Mouse (Mus musculus) T-helper 2 cell (primary cell): ENCODE measurements around the gene Trpm6.

ENCODE experiments used
- in situ Hi-C: fragments of 300-600 bp; cut with MboI, MseI; formaldehyde crosslinking; loops from one replicate; pipeline ENCODE4 v1.15.1; 2025; ENCODE audit warnings: high pct_unique_total_duplicates

Gene Trpm6

DNA sequence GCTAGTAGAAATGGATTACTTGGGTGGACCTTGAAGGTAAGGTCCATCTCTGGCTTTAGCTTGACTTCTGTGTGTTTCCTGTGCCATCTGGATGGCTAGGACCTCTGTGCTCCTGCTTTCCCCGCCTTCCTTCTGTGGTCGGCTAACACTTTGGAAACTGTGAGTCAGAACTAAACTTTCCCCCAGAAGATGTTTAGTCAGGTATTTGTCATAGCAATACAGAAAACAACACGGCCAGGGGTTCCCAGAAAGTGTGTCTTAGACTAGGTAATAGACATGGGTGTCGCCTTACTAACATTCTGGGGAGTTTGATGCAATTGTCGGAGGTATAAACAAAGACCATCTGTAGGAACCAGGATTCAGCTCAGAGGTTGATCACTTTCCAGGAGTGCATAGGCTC is 16.6 kb downstream of the Trpm6 start:
- in situ Hi-C loops, result no loop called here

DNA sequence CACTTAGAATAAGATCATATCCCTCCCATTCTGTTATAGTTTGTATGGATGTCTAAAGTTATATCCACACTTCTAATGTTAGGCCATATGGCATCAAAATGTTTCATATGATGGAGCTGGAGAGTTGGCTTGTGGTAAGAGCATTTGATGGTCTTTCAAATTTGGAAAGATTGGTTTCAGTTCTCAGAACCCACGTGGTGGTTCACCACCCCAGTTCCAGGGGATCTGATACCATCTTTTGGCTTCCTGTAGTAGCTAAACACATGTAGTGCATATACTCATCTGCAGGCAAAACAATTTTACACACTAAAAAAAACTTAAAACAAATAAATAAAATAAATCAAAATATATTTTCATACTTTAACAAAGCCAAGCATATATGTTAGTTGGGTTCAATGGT is 21.3 kb downstream of the Trpm6 start:
- in situ Hi-C loops, result loop anchor here (5.0 kb wide), 1 partner anchor 34 kb away; no protein-coding TSS in a partner anchor

DNA sequence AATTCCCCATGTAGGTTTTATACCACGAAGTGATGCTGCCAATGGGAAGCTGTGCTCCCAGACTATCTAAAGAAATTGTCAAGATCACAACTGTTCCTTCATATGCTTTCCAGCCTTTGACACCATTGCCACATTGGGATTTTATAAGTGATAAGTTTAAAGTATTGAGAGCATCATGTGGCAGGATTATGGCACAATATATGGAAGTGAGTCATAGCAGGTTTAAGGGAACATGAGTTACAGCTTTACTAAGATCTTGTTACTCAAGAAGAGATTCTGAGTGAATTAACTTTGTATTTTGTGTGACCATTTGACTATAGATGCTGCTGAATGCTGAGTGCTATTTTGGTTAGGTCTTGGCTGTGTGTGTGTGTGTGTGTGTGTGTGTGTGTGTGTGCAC is 21.8 kb downstream of the Trpm6 start:
- in situ Hi-C loops, result loop anchor here (5.0 kb wide), 1 partner anchor 34 kb away; no protein-coding TSS in a partner anchor

DNA sequence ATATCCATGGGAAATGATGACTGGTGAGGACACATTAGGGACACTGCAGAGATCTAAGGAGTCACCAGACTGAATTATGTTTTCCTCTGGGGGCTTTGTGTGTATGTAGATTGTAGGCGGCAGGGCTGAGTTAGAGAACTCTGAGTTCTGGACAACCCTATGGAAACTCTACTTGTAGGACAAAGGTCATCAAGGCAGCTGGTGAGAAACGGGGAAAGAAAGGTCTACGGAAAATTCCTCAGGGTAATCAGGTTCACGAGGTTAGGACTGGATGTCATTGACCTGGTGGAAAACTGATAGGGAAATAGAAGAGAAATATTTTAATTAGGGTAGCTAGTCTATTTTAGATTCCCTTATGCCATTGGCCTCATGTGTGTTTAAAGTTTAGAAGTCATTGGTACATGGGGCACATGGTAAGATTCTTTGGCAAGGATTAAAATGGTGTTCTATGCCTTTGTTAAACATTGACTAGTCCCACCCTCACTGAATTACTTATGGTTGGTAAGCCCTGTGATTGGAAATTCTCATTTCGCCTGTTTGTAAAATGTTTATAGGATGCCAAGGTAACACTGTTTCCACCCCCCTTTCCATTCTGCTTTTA is 23.2 kb downstream of the Trpm6 start:
- in situ Hi-C loops, result loop anchor here (5.0 kb wide), 1 partner anchor 36 kb away; no protein-coding TSS in a partner anchor

DNA sequence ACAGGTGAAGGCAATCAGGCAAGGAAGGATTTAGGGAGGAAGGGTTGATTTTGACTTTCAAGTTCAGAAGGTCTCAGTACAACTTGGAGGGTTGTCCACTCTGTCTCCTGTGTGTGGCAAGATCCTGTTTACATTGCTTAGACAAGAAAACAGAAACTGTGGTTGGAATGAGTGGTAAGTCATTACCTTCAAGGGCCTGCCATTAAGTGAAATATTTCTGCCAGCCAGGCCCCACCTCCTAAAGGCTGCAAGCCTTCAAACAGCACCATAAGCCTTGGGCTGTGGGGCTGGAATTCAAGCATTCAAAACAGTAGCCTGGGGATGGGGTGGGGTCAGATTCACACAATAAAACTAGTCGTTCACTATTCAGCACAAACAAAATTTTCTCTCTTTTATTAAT is 24.3 kb downstream of the Trpm6 start:
- in situ Hi-C loops, result loop anchor here (5.0 kb wide), 1 partner anchor 37 kb away; no protein-coding TSS in a partner anchor

DNA sequence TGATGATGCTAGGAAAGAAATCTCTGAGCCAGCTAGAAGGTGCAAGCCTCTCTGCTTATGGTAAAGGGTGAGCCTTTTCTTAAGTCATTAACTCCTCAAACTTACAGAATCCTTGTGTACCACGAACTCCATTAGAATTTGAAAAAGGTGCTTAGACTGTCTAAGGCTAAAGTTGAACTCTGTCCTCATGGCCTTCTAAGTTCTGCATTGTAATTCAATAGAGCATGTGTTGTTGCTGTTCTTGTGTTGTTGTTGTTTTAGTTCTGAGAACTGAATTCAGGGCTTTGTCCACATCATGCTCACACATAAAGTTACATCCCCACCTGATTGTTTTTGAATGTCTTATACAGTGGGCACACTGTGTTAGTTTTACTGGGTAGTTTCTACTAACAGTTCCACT is 49.9 kb downstream of the Trpm6 start:
- in situ Hi-C loops, result no loop called here

DNA sequence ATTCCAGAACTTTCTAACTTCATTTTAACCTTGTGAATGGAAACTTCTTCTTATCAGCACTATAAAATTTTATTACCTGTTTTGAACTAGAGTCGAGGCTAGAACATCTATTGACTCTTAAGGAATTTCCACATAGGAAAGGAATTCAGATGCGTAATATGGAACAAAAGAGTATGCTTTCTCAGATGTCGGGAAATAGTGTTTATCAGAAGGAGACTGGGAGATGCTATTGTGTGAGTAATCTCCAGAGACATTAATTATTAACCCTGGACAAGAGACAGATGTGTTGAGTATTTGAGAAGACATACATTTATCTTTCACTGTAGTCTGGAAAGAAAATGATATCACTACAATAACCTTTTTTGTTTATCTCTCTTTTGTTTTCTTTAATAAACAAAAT is 61.5 kb downstream of the Trpm6 start:
- in situ Hi-C loops, result no loop called here

DNA sequence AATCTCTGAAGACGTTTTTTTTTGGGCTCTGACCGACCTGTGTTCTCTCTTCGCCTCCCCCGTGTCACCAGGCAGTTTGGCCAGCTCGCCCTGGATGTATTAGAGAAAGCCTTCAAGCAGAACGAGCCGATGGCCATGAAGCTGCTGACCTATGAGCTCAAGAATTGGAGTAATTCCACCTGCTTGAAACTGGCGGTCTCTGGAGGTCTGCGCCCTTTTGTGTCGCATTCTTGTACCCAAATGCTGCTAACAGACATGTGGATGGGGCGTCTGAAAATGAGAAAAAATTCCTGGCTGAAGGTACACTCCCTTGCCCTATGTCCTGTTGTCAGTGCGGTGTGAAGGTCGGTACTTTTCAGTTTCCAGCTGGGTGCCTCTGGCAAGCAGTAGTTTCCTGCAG is 65.4 kb downstream of the Trpm6 start:
- in situ Hi-C loops, result no loop called here

DNA sequence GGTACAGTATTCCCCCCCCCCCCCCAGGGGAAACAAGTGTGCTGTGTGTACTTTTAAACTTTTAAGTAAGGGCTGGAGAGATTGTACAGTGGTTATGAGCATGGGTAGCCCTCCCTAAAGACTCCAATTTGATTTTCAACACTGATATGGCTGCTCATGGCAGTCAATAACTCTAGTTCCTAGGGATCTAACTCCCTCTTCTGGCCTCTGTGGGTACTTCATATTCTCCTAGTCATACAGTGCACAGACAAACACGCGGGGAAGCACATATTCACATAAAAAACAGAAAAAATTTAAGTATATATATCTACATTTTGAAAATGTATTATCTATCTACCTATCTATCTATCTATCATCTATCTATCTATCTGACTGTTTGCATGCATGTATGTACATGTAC is 67.6 kb downstream of the Trpm6 start:
- in situ Hi-C loops, result no loop called here

DNA sequence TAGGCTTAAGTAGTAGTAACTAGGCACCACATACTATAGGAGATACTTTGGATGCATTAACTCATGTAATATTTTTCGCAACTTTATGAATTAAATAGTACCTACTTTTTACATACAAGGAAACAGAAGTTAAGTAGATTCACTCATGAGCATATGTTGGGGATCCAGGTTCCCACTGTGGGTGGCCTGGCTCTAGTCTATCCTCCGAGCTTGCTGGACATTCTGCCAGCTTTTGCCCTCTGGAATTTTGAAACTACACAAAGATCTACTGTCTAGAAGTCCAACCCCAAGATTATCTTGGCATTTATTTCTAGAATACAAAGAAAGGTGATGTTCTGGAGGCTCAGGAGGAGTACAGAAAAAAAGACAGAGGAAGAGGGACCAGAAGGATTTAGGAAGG is 78.8 kb downstream of the Trpm6 start:
- in situ Hi-C loops, result loop anchor here (25.0 kb wide), 1 partner anchor 1716 kb away; no protein-coding TSS in a partner anchor

DNA sequence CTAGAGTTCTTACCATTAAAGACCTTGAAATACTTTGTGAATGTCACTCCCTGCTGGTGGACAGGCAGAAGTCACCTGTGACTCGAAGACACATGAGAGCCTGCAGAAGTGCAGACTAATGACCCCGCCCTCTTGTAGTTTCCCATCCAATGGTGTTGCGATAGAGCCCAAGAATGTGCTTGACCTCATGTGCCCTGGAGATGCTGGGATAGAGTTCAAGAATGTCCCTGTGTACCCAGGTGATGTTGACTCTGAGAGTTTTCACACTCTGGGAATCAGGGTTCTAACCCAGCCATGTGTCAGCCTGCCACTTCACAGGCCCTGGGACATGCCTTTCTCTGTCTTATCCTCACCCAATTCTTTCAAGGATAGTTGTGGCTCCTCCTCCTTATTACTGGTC is 81.4 kb downstream of the Trpm6 start:
- in situ Hi-C loops, result loop anchor here (5.0 to 25.0 kb wide), 3 partner anchors 106 to 1719 kb away; no protein-coding TSS in a partner anchor

DNA sequence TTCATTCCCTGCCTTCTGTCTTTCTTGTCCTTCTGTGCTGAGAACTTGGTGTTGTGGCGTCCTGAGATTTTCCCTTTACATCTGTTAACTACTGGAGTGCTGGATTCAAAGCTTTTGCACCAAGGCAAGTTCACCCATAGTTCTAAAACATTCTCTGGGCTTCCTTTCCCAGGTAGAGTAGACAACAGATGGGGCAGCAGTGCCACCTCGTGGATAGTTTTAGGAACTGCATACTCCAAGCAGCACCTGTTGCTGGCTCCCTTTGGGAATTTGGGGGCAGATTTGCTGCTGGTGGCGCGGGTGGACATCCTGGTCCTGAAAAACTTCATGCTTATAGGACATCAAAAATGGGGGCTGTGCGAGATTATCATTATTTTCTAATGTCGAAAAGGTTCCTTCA is 85.2 kb downstream of the Trpm6 start:
- in situ Hi-C loops, result loop anchor here (5.0 to 25.0 kb wide), 3 partner anchors 110 to 1723 kb away; no protein-coding TSS in a partner anchor

DNA sequence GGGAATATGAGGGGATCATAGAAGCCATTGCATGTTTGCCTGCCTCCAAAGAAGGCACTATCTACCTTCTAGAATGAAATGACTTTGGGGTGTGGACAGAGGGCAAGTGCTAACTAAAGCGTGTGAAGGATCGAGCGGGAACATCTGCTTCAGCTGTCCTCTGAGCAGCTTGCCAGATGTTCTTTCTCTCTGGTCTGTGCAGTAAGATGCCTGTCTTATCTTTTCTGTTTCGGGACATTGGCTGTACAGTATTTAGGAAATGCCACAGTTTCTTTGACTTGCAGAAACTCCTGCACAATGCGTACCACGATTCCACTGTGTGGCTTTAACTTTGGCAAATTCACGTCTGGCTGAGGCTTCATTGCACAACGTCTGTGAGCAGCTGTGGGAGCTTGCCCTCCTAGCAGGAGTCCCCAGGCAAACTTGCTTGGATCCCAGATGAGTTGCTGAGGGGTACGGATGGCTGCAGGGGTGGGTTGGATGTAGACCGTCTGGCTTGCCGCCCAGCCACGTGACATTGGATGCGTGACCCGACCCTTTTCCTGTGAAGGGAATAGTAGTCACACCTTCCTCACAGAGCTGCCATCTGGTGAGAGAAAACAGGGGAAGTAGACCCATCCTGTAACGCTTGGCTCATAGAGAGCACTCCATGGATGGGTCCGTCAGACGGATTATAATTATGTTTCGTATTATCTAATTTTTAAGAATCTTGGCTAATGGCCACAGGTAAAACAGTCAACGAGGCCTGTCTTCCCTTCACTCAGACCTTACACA is 92.2 kb downstream of the Trpm6 start:
- in situ Hi-C loops, result loop anchor here (5.0 to 25.0 kb wide), 2 partner anchors 60 to 1730 kb away; no protein-coding TSS in a partner anchor

DNA sequence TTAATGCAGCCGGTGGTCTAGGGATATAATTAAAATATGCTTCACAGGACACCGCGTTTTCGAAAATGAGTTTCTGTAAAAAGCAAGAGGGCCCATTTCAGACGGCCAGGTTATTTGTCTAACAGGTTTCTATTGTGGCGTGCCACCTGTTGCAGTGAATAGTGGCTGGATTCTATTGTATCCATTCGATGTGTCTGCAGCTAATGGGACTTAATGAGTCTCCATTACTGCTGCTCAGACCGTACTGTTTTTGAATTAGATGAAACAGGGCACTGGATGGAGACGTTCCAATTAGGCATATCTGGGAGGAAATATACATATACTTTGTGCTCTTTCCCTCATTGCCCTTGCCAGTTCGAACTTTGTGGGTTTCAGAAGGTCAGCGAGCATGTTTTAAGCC is 92.8 kb downstream of the Trpm6 start:
- in situ Hi-C loops, result loop anchor here (5.0 to 25.0 kb wide), 2 partner anchors 60 to 1730 kb away; no protein-coding TSS in a partner anchor

DNA sequence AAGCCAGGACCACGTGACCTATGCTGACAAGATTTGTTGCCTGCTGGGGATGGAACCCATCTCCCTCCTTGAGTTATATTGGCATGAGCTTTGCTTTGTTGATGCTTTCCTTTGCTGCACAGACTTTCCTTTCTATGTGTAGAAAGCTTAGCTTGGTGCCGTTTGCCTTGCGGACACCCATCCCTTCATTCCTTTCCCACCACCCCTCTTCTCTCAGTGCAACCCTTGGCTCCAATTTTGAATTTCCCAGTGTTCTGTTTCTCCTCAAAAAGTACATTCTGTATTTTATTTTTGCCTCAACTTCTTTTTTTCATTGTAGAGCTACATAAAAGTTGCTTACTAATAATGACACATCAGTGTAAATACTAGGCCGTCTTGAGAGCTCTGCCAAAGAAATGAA is 96.6 kb downstream of the Trpm6 start:
- in situ Hi-C loops, result loop anchor here (25.0 kb wide), 1 partner anchor 1734 kb away; no protein-coding TSS in a partner anchor

DNA sequence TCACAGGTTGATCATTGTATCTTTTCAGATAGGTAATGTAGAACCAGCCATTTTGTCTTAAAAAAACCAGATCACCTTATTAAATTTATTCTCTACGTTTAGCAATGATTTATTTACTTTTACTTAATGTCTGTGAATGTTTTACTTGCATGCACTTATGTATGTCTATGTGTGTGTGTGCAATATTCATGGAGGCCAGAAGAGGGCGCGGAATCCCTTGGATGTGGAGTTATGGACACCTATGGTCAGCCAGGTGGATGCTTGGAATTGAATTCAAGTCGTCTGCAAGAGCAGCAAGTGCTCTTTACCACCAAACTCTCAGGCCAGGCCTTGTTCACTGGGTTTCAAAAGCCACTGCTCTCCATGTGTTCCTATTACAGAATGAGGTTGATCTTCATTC is 118.5 kb downstream of the Trpm6 start:
- in situ Hi-C loops, result no loop called here

DNA sequence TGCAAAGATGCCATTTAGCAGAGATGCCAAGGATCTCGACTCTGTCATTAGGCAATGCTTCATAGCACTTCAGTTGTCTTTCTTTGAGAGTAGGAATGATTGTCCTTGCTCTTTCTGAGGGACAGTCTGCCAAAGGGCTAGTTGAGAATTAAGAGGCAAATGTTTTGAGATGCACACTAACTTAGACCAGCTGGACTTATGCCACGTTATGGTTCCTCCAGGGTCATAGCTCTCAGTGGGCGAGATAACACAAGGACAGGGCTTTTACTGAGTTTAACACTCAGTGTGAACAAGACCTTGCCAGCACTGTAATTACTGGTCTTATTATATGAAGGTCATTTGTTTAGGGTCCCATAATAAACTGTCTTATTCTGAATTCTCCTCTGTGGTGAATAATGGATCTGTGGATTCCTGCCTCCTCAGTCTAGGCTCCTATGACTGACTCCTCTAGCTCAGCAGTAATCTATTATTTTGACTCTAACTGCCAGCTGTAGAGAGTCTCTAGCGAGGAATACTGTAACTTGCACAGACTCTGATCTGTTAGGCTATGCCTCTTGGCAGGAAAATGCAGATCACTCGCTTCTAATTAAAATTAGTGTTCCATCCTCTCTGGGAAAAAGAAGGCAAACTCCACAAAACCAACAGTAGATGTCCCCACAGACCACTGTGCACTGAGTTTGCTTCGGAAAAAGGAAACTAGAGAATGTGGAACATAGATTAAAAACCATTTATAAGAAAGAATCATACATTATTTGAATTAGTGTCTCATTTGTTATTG is 123.2 kb downstream of the Trpm6 start:
- in situ Hi-C loops, result no loop called here

DNA sequence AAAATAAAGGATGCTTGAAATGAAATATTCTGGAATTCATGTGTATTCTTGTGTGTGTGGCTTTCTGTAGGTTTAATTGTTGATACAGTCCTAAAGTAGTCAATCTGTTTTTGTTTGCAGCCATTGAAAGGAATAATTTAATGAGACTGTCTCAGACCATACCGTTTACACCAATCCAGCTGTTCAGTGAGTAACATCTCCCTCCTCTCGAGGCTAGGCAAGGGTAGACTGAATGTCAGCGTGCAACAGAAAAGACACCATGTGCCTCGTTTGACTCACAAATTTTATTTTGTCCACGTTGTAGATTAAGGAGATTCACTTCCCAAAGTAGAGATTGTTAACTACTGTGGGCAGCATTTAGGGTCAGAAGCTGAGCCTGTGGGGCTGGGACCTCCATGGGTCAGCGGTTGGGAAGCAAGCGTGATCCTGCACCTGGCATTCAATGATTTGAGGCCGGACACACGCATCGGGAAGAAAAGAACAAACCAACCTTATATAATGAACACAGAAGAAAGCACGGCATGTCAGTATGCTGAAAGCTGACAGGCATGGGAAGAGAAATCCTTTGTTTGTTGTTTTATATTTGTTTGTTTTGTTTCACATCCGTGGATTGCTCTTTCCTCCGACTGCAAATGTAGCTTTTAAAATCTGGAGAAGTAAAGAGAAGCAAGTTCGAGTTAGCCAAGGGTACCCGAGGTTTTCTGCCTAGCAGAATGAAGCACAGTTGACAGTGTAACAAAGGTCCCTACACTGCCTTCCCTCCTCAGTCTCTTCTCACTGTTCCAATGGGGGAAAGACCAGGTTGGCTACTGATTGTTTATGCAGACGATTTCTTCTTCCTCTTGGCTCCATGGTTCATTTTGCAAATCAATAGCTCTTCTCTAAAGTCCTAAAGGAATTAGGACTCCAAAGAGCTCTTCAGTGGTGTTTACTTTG is 124.2 kb downstream of the Trpm6 start:
- in situ Hi-C loops, result no loop called here

DNA sequence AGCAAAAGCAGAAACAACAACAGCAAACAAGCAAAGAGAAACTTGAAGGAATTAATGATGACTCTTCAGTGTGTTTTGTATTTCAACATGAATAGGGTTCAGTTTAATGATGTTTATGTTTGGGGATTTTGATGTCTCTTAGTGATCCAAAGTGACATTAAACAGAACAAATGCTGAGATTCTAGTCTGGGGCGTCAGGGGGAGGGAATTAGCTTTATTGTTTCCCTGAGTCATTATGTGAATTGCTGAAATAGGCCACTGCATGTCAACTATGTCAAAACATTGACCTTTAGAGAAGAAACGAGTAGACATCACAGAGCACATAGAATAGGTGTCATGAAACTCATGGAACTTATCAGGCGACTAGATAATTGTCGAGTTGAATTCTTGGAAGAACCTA is 129.5 kb downstream of the Trpm6 start:
- in situ Hi-C loops, result no loop called here

DNA sequence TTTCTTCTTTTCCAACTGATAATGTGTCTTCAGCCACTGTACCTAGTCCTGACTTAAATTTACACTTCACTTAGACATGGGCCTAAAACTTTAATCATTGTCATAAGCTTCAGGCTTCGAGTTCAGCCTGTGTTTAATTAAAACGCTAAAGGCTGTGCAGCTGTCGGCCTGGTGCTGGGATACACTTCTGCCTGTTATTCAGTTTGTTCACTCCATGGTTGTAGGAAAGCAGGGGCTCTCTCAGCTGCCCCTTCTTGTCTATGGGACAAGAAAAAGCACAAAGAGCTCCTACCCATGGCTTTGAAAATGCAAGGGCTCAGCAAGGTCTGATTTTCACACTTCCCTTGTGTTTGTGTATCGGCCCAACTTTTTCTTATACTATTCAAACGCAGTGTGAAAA is 131.4 kb downstream of the Trpm6 start:
- in situ Hi-C loops, result no loop called here
